Mouse (Mus musculus) megakaryocyte, embryonic 14.5 days (primary cell): ENCODE data around the gene Golga3.

ENCODE experiments used
- FLI1 ChIP-seq: IDR thresholded peaks from 2 replicates; pipeline ENCODE4 v1.6.1; 2012; ENCODE audit warnings: low read length, inconsistent platforms, mixed read lengths
- GATA1 ChIP-seq: IDR thresholded peaks from 3 replicates; pipeline ENCODE4 v1.6.1; 2012; ENCODE audit warnings: mixed read lengths, low read length, inconsistent platforms, borderline replicate concordance

- TF ChIP-seq GATA1 = no peak
- no peak for TF ChIP-seq FLI1
These were observed 34.2 kb upstream of the Golga3 start for GRCm38 (mm10) chr5:110142309-110142708.
